Mouse (Mus musculus) splenic B cell, adult 2 months (primary cell): ENCODE measurements around the gene Mttp.
"Not testable (repeated sequence)": the region's sequence is repeated elsewhere in the genome, so short reads cannot be mapped to it uniquely, and the experiment has no call there.

Experiments used
- DNase-seq: peaks from one replicate; pipeline ENCODE4 v3.0.0-alpha.2; 2011; ENCODE audit warnings: low read depth, low spot score
- H3K27me3 ChIP-seq: 2 replicates; pipeline ENCODE4 v1.6.1; 2012; ENCODE audit warnings: mild to moderate bottlenecking, low read length, moderate library complexity, mixed read lengths; ENCODE audit not compliant: control insufficient read depth, poor library complexity, insufficient read depth, severe bottlenecking
- H3K36me3 ChIP-seq: 2 replicates; pipeline ENCODE4 v1.6.1; 2012; ENCODE audit warnings: mild to moderate bottlenecking, low read length, moderate library complexity, mixed read lengths; ENCODE audit not compliant: control insufficient read depth, poor library complexity, insufficient read depth, severe bottlenecking

The Mttp gene

GRCm38 (mm10) chr3:138144060-138144641 is 617 bp downstream of the Mttp start:
- no peaks in the 10 kb centered on the region for H3K36me3 ChIP-seq
- peak; percentile 52 for DNase-seq
- no peaks in the 10 kb centered on the region for H3K27me3 ChIP-seq

DNA sequence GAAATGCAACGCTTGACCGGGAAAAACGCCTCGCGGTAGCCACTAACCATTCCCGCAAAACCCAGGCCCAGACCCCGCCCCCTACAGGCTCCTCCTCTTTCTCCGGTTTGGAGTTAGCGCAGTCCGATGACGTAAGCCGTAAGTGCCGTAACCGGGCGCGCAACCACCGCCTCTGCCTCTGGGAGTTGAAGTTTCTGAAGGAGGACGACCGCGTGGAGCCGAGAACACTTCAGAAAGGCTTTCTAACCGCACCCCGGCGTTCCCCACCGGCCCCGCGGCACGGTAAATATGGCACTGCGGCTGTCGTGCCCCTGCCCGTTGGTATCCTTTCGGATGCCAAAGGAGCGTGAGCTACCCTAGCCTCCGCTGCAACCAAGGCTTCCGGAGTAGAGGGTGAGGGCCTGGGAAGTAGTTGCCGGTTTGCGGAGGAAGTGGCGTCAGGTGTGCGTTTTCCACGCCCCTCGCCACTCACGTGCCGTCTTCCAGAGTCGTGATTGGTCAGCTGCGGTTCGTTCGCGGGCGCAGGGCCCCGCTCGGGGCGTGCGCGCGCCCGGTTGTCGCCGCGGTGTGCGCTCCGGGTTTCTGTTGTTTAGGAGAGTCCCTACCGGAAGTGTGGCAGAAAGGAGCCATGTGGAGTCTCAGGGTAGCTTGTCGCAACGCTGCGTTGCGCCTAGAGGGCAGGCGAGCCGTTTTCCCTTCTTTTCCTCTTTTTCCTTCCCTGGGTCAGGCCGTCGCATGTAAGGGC is 1.3 kb downstream of the Mttp start, which contains the start of gene Trmt10a:
Gene Trmt10a, plus strand, starts transcription at position 134 of the 745 bp plus-strand sequence.
- H3K36me3 ChIP-seq = no peaks in the 10 kb centered on the region
- DNase-seq = peak; percentile 99
- H3K27me3 ChIP-seq = no peaks in the 10 kb centered on the region

- no peaks in the 10 kb centered on the region for H3K27me3 ChIP-seq
- no peak for DNase-seq
- H3K36me3 ChIP-seq = no peaks in the 10 kb centered on the region
Observed at GRCm38 (mm10) chr3:138142733-138143314, 1.9 kb downstream of the Mttp start.

DNA sequence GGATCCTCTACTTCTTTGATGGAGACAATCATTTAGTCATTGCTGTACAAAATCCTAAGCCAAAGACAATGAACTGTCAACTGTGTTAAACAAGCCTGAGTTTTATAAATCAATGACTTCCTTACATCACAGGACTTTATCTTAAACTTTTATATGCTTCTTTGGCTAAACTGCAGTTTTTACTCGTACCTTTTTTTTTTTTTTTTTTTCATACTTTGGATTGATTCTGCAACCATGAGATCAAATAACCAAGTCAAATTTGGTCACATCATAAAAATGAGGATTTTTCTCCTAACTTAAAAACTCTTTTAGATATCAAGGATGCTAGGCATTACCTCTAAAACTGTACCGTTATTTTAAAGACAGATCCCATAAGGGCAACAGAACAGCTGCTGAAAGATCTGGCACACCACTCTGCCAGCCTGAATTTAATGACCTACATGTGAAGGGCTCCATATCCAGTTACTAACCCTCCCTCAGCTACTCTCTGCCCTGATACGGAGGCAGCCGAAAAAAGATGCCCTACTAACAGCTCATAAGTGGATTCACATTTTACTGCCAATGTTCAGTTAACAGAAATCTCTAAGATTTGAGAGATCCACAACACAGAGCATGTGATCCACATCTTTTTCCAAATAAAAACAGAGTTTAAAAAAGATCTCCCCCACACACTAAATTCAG is 2.6 kb downstream of the Mttp start:
- no peak for DNase-seq
- H3K27me3 ChIP-seq = no peaks in the 10 kb centered on the region
- H3K36me3 ChIP-seq = no peaks in the 10 kb centered on the region

- Histone ChIP-seq H3K27me3 (no peaks in the 10 kb centered on the region), H3K36me3 (no peaks in the 10 kb centered on the region)
- DNase-seq = no peak
Observed at GRCm38 (mm10) chr3:138139663-138140062, 5.1 kb downstream of the Mttp start.

GRCm38 (mm10) chr3:138138146-138138545 is 6.6 kb downstream of the Mttp start:
- peak; percentile 14 for DNase-seq
- not testable (repeated sequence) for H3K27me3 ChIP-seq, H3K36me3 ChIP-seq

DNA sequence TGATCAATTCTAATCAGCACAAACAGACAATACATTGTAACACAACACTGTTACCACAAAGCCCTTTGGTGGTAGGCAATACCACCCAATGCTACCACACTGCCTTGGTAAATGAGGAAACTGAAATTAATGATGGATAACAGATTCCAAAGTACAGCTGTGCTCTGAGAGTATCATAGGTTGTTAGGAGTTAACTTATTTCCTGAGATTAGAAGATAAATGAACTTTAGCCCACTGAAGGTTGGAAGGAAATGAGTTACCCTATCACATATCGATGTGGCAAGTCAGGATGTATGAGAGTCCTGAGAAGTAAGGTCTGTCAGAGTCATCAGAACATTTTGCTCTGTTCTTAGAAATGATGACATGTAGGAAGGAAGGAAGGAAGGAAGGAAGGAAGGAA is 10.2 kb downstream of the Mttp start:
- Histone ChIP-seq H3K27me3 (no peaks in the 10 kb centered on the region), H3K36me3 (no peaks in the 10 kb centered on the region)
- no peak for DNase-seq

GRCm38 (mm10) chr3:138133916-138134315 is 10.9 kb downstream of the Mttp start:
- no peaks in the 10 kb centered on the region for H3K27me3 ChIP-seq
- DNase-seq = no peak

GRCm38 (mm10) chr3:138133463-138133862 is 11.3 kb downstream of the Mttp start:
- DNase-seq = no peak
- H3K27me3 ChIP-seq = no peaks in the 10 kb centered on the region
- no peaks in the 10 kb centered on the region for H3K36me3 ChIP-seq

More at GRCm38 (mm10) chr3:138133916-138134315, 10.9 kb downstream of the Mttp start:
- no peaks in the 10 kb centered on the region for H3K36me3 ChIP-seq

DNA sequence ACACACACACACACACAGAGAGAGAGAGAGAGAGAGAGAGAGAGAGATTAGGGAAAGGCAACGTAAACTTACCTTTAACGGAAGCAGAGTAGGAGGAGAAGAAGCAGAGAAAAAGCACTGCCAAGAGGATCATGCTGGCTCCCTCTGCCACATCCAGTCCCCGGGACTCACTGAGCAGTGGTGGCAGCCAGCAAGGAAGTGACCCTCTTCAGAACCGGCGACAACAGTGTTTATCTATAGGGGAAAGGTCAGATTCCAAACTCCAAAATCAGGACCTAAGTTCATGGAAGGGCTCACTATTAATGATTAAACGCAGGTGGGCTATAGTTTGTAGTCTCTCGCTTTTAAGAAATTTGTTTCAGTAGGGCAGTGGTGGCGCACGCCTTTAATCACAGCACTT is 13.6 kb downstream of the Mttp start:
- Histone ChIP-seq H3K36me3 (no peaks in the 10 kb centered on the region), H3K27me3 (no peaks in the 10 kb centered on the region)
- no peak for DNase-seq

DNA sequence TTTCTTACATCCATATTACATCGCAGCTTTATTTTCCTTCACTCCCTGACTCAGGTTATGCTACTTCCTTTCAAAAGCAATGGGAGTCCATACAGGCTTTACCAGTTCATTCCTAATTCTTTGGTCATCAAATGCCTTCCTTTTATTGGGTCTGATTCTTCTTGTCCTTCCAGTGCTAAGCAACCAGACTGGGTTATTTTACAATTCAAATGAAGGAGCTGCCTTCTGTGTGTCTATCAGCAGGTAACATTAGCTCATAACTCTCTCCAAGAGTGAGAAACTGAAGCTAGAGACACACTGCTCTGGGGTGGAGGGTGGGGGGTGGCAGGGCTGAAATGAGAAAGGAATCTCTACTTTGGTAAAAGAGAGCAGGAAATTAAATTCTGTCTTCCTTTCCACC is 14.1 kb downstream of the Mttp start:
- no peaks in the 10 kb centered on the region for H3K36me3 ChIP-seq
- no peaks in the 10 kb centered on the region for H3K27me3 ChIP-seq
- DNase-seq = no peak

DNA sequence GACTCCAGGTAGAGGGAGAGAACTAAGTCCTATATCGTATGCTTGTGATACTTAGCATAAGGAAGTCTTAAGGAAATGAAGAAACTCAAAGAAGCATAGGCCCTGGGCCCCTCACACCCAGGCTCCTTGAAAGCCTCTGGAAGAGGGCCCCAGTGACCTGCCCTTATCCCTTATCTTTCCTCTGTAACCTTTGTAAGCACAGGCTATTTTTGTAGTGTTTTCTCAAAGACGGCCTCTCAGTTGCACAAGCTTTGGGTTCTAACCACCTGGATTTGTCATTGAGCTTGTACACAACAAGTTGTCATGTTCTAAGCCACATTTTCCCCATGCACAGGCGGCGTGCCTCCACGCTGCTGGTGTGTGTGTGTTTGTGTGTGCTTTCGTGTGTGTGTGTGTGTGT is 15.7 kb downstream of the Mttp start:
- H3K36me3 ChIP-seq = no peaks in the 10 kb centered on the region
- DNase-seq = no peak
- H3K27me3 ChIP-seq = no peaks in the 10 kb centered on the region

GRCm38 (mm10) chr3:138123842-138124241 is 20.9 kb downstream of the Mttp start:
- Histone ChIP-seq H3K27me3 (no peaks in the 10 kb centered on the region), H3K36me3 (no peaks in the 10 kb centered on the region)
- DNase-seq = no peak

- Histone ChIP-seq H3K36me3 (no peaks in the 10 kb centered on the region), H3K27me3 (no peaks in the 10 kb centered on the region)
- no peak for DNase-seq
Observed at GRCm38 (mm10) chr3:138121461-138121860, 23.3 kb downstream of the Mttp start.
